Mouse (Mus musculus) bone marrow macrophage, adult 2 months (primary cell): ENCODE measurements at regions not wholly inside any gene's neighbourhood (a gene's known extent, or its start where the extent isn't known, plus 50 kb on each side); places are given as distances from the start of the nearest gene placed in this dataset.

Experiments used
- CTCF ChIP-seq: IDR thresholded peaks from 2 replicates; pipeline ENCODE4 v1.5.1; 2012; ENCODE audit warnings: low read depth, mild to moderate bottlenecking, low read length, moderate library complexity
- POLR2A ChIP-seq: IDR thresholded peaks from 2 replicates; pipeline ENCODE4 v1.6.1; 2012; ENCODE audit warnings: mild to moderate bottlenecking, low read depth, low read length, borderline replicate concordance

DNA sequence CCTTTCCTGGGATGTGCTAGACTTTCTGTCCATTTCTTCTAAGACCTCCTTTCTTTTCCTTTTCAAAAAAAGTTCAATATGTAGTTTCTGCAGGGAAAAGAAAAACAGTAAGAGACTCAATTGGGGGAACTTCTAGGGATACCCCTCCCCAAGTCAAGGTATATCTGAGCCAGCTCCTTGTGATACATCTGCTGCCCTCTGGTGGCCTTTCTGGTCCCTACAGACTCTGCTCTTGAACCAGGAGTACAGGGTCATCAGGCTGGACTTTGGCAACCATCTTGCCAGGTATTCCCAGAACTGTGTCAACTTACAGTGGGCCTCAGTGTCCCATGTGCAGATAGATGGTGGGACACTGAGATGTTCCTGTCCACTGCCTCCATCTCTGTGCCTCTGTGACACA is 346.5 kb downstream of the Glrx3 start:
- no peak for TF ChIP-seq POLR2A
- TF ChIP-seq CTCF, result no peak
